Mouse (Mus musculus): ENCODE measurements around the gene Apobec3. TPM values are rescaled to one million over a fixed set of nuclear protein-coding genes. Genes with fewer than 3 reads are reported as not detected.

The Apobec3 gene
- polyA plus RNA-seq, 1 experiment = 0.64 TPM

- no peak for TF ChIP-seq GATA1 (IDR thresholded peaks at IDR 0.05; ENCODE audit: low read length)
These were observed 6.6 kb upstream of the Apobec3 start for GRCm38 (mm10) chr15:79884820-79885219.

- no peak for TF ChIP-seq GATA1 (IDR thresholded peaks at IDR 0.05; ENCODE audit: low read length)
These were observed 718 bp downstream of the Apobec3 start for GRCm38 (mm10) chr15:79892213-79892541.

GRCm38 (mm10) chr15:79892995-79893823 is 1.8 kb downstream of the Apobec3 start:
- TF ChIP-seq GATA1 (IDR thresholded peaks at IDR 0.05; ENCODE audit: low read length) = no peak

GRCm38 (mm10) chr15:79893824-79894123 is 2.3 kb downstream of the Apobec3 start:
- TF ChIP-seq GATA1 (IDR thresholded peaks at IDR 0.05; ENCODE audit: low read length) = no peak

DNA sequence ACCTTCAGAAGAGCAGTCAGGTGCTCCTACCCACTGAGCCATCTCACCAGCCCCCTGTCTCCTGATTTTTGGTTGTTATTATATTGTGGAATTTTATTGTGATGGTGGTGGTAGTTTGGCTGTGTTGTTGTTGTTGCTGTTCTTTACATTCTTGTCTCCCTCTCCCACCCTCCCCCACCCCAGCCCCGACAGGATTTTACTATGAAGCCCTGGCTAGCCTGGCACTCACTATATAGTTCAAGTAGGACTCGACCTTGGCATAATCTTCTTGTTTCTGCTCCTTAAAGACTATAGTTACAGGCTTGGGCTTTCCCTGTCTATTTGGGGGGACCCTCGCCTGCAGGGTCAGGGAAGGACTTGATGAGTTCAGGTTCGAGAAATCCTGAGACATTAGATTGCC is 2.9 kb downstream of the Apobec3 start:
- no peak for TF ChIP-seq GATA1 (IDR thresholded peaks at IDR 0.05; ENCODE audit: low read length)

DNA sequence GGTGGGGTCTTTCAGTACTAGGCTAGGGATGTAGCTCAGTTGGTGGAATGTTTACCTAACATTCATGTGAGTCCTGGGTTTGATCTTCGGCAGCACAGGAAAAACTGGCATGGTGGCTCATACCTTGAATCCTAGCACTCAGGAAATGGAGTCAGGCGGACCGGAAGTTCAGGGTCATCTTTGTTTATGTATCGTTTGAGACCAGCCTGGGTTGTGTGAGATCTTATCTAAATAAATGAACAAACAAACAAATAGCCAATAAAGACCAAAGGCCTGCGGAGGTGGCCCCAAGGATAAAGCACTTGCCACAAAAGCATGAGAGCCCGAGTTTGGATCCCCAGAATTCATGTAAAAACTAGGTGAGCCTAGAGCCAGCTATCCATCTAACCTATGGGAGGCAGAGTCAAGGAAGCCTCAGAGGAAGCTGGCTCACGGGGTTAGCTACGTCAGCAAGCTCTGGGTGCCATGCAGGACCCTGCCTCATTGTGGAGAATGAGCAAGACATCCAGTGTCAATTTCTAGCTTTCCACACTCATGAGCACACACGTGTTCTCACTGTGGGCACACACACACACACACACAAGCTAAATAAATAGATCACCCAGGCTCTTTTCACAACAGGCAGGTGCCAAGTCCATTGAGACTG is 4.7 kb downstream of the Apobec3 start:
- TF ChIP-seq GATA1 (IDR thresholded peaks at IDR 0.05; ENCODE audit: low read length) = no peak

- TF ChIP-seq GATA1 (IDR thresholded peaks at IDR 0.05; ENCODE audit: low read length) = no peak
These were observed 7.5 kb downstream of the Apobec3 start for GRCm38 (mm10) chr15:79898988-79899387.

- no peak for TF ChIP-seq GATA1 (IDR thresholded peaks at IDR 0.05; ENCODE audit: low read length)
These were observed 8.5 kb downstream of the Apobec3 start for GRCm38 (mm10) chr15:79899828-79900510.

- no peak for TF ChIP-seq GATA1 (IDR thresholded peaks at IDR 0.05; ENCODE audit: low read length)
These were observed 9.3 kb downstream of the Apobec3 start for GRCm38 (mm10) chr15:79900751-79901150.

DNA sequence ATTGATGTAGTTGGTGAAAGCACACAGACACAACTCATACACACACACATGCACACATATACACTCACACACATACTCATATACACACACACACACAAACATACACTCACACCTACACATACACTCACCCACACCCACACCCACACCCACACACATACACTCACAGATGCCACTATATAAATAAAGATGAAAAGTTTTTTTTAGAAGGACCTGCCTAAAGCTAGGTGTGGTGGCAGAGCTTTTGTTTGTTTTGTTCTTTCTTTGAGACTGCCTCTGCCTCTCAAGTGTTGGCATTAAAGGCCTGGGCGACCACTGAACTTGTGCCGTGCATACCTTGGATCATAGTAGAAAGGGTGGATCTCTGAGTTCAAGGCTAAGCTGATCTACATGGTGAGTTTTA is 9.9 kb downstream of the Apobec3 start:
- no peak for TF ChIP-seq GATA1 (IDR thresholded peaks at IDR 0.05; ENCODE audit: low read length)

- no peak for TF ChIP-seq GATA1 (IDR thresholded peaks at IDR 0.05; ENCODE audit: low read length)
These were observed 12.5 kb downstream of the Apobec3 start for GRCm38 (mm10) chr15:79903963-79904362.

GRCm38 (mm10) chr15:79905211-79905610 is 13.8 kb downstream of the Apobec3 start:
- no peak for TF ChIP-seq GATA1 (IDR thresholded peaks at IDR 0.05; ENCODE audit: low read length)

DNA sequence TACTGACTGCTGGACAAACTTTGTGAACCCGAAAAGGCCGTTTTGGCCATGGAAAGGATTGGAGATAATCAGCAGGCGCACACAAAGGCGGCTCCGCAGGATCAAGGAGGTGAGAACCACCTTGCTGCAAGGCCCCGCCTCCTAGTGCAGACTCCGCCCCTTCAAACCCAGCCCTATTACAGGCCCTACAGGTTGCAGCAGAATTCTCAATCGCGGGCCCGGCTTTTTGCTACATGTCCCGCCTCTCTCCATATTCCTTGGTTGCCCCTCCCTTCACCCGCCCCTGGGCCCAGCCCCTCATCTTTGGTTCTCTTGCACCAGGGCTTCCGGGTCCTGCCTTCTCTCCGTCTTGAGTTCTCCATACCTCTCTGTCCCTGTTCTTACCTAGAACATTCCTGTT is 15.4 kb downstream of the Apobec3 start:
- TF ChIP-seq GATA1 (IDR thresholded peaks at IDR 0.05; ENCODE audit: low read length) = no peak

- TF ChIP-seq GATA1 (IDR thresholded peaks at IDR 0.05; ENCODE audit: low read length) = no peak
These were observed 19.9 kb downstream of the Apobec3 start for GRCm38 (mm10) chr15:79911339-79911738.

DNA sequence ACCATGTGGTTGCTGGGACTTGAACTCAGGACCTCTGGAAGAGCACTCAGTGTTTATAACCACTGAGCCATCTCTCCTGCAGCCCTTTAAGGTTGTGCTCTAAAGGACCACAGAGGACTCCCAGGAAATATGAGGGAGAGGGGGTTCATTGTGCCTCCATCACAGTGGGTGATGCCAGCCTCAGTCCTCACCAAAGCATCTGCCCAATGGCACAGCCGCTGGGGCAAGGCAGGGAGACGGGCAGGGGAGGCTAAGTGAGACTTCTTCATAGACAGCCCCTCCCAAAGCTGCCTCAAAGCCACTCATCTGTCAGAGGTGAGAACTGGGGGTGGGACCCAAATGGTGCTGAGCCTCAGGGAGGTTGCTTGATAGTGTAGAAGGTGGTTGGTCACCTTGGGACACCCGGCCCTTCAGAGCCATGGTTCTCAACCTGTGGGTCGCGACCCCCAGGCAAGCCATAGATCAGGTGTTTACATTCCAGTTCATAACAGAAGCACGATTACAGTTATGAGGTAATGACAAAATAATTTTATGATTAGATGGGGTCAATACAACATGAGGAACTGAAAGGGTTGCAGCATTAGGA is 22.4 kb downstream of the Apobec3 start:
- no peak for TF ChIP-seq GATA1 (IDR thresholded peaks at IDR 0.05; ENCODE audit: low read length)

DNA sequence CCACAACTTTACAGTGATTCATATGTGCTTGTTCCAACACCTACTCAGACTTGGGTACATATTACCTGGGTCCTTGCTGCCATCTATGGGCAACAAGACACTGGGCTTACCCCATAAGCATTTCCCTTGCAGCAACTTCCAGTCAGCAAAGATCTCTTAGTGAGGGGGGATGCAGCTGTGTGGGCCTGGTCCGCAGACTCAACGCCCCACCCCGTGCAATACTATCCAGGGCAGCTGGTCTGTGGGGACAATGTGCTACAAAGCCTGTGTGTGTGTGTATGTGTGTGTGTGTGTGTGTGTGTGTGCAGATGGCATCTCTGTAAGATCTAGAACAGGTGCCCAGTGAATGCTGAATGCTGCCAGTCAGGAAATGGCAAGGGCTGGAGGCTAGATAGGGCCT is 22.9 kb downstream of the Apobec3 start:
- TF ChIP-seq GATA1 (IDR thresholded peaks at IDR 0.05; ENCODE audit: low read length) = no peak

Data from G1E-ER4 (cell line).